Mouse (Mus musculus) E14TG2a.4 (cell line): ENCODE measurements around the gene Adamts14.

Experiments
- CTCF ChIP-seq: conservative IDR thresholded peaks from 2 replicates; pipeline ENCODE4 v1.5.1; 2014; ENCODE audit warnings: low read length
- NANOG ChIP-seq: IDR thresholded peaks from 2 replicates; pipeline ENCODE4 v1.6.1; 2014; ENCODE audit warnings: borderline replicate concordance, low read length, mixed read lengths
- POU5F1 ChIP-seq: IDR thresholded peaks from 2 replicates; pipeline ENCODE4 v1.6.1; 2014; ENCODE audit warnings: low read length, borderline replicate concordance

GRCm38 (mm10) chr10:61236683-61237390 lies 36.4 kb downstream of the Adamts14 start:
- TF ChIP-seq CTCF: no peak
- TF ChIP-seq POU5F1: no peak
- no peak for TF ChIP-seq NANOG
